Mouse (Mus musculus) lung, postnatal 0 days (tissue): ENCODE results near the gene Pcca.

Experiments
- CTCF ChIP-seq: IDR thresholded peaks from 2 replicates; pipeline ENCODE4 v1.5.1; 2016; ENCODE audit warnings: antibody characterized with exemption, mild to moderate bottlenecking
- EP300 ChIP-seq: IDR thresholded peaks from 2 replicates; pipeline ENCODE4 v1.6.1; 2016; ENCODE audit warnings: antibody characterized with exemption, mild to moderate bottlenecking, control low read depth

GRCm38 (mm10) chr14:122513511-122514036, 20.6 kb upstream of the Pcca start:
- TF ChIP-seq CTCF (no peak), EP300 (no peak)
